Mouse (Mus musculus) right cerebral cortex, adult 18-20 months (tissue): ENCODE data around the gene Gm10309.

ENCODE experiments used
- DNase-seq: peaks from one replicate; pipeline ENCODE4 v3.0.0; 2022; ENCODE audit warnings: mixed read lengths

Gene Gm10309

DNA sequence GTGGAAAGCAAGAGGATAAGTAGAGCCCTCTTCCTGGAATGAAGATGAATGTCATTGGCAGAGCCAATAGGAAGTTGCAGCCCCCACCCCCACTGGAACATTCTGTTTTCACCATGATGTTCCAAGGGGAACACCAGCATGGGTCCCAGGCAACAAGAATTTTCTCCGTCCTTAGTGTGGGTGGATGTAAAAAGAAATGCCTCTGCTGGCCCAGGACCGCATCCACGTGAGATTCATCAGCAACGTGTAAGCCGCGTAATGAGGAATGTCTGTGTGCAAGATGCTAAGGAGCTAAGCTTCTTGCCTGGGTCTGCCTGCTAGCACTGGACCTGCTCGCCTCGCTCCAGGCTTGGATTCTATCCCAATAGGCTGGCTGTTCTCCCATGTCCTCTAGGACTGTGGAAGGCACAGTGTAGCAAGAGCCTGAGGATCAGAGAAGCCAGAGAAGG is at the start of gene Gm10309:
TSS of gene Gm10309 (minus strand) at position 50 of the 449 bp plus-strand sequence.
- DNase-seq: peak; percentile 45

DNA sequence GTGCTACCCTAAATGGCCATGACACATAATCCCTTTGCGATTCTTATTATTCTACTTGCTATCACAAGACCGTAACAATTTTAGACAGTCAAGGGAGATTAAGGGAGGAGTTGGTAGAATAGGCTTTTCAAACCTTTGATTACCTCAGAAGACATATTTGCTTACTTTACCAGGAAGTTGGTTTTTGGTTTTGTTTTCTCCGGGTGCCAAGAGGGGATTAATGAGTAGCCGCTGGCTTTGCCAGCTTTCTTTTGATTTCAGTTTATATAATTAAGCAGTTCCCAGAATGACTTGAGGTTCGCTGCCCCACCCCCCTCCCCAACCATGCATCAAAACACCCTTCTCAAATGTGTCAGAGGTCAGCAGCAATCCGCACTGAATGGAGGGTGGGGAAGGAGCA is 47.0 kb upstream of the Gm10309 start:
- DNase-seq: no peak

DNA sequence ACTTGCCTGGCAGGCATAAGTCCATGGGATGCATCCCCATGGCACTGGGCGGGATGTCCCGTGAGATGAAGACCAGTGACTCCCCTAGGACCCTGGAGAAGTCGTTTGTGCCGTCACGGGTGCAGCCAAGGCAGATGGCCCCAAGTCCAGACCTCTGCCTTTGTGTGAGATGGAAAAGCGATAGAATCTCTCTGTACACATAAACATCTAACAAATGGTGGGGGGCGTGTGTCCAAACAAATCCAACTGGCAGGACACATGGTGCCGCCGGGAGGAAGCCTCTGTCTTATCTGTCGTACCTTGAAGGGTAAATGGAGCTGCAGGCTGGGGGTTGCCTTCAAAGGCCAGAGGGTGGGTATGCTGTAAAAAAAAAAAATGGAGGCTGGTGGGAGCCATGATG is 46.5 kb upstream of the Gm10309 start:
- DNase-seq: no peak

DNA sequence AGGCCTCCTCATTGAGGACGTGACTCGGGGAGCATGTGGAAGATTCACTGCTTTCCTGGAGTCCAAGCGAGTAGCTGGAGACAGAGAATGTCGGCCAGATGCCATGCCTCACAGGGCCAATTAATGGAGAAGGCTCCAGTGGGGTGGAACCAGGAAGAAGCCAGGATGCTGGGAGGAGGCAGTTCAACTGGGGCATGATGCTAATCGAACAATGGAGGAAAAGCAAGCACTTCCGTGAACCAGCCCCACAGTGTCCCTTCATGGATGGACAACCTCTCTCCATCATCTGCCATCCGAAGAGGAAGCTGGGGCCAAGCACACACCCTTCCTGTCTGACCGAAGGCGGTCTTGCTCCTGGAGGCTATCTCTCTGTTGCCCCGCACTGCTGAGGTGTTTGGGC is 44.1 kb upstream of the Gm10309 start:
- no peak for DNase-seq

DNA sequence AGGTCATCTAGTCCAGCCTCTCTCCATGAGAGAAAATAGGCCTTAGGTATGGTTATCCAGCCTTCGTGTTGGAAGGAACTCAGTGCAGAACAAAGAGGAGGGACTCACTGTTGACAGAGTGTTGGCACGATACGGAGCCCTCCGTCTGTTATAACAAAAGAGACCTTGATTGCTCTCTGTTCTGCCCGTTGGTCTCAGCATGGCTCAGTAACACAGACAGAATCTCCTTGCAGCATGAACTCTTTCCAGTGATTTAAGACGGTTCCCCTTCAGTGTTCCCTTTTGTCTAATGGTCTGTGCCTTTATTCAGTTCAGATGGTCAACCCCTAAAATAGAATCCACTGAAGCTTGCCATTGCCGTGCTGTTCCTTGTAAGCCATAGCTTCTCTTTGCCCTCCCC is 41.5 kb upstream of the Gm10309 start:
- DNase-seq: no peak

- DNase-seq: no peak
These were observed 34.9 kb upstream of the Gm10309 start for GRCm38 (mm10) chr17:86539881-86540430.

- DNase-seq: peak; percentile 87
These were observed 31.0 kb upstream of the Gm10309 start for GRCm38 (mm10) chr17:86535827-86536656.

DNA sequence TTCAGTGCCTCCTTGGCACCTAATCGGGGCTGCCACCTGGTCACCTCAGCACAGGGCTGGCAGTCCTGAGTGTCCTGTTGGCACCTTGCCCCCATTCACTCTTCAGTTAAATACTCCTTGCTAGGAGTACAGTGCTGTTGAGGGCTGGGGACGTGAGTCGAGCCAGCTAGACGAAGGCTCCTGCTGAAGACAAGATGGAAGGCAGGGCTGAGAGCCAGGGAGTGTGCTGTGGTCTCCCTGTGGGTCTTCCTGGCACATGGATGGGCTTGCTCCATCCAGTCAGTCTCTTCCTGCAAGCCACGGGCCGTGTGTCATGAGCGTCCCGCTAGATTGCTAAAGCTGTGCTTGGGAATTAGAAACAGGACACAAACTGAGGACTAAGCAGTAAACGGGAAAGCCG is 30.1 kb upstream of the Gm10309 start:
- no peak for DNase-seq

DNA sequence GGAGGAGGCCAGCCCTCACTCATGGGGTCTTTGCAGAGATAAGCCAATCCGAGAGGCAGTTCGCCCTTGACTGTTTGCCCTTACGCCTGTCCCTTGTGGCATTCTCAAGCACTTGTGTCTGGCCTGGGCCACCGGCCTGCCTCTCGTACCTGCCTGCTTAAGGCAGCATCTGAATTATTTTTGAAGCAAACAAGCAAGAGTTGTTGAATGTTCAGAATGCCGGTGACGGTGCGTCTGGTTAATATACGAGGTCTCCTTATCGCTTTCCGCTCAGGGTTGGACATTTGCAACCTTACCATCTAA is 28.5 kb upstream of the Gm10309 start:
- no peak for DNase-seq

GRCm38 (mm10) chr17:86532783-86533548 is 27.9 kb upstream of the Gm10309 start:
- no peak for DNase-seq

DNA sequence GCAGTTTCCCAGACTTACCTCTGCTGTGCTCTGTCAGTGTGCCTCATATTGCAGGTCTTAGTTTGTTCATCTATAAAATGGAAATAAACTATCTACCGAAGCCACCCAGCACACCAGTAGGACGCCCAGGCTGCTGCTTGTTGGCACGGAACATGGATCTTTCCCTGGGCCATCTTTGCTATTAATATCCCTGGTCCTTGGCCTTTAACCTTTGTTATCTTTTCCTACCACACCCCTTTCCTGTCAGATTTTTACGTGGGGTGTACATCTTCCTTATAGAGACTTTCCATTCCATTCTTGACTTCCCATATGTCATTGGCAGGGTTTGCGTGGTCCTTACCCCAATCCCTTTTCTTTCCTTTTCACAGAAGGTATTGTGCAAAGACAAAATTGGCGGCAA is 26.2 kb upstream of the Gm10309 start:
- no peak for DNase-seq

GRCm38 (mm10) chr17:86529411-86529810 is 24.4 kb upstream of the Gm10309 start:
- no peak for DNase-seq

- no peak for DNase-seq
These were observed 24.0 kb upstream of the Gm10309 start for GRCm38 (mm10) chr17:86529003-86529402.

DNA sequence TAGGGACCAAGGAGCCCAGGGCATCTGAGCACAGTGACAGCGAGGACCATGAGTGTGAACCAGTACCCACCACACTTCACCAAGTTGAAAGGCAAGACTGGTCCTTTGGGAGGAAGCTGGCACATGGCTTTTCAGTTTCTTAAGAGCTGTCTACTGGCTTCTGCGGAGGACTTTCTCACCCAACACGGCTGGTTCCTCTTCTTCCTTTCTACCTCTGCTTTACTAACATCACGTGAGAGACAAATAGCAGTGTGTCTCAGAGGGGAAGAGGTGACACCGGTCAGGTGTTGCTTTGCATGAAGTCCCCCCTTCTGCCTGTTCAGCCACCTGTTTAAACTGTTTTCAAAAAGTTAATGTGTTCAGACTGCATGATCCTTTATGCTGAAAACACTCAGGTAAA is 22.3 kb upstream of the Gm10309 start:
- no peak for DNase-seq

GRCm38 (mm10) chr17:86526016-86526415 is 21.0 kb upstream of the Gm10309 start:
- no peak for DNase-seq

- no peak for DNase-seq
These were observed 20.0 kb upstream of the Gm10309 start for GRCm38 (mm10) chr17:86525075-86525474.

GRCm38 (mm10) chr17:86523843-86524242 is 18.8 kb upstream of the Gm10309 start:
- DNase-seq: no peak

DNA sequence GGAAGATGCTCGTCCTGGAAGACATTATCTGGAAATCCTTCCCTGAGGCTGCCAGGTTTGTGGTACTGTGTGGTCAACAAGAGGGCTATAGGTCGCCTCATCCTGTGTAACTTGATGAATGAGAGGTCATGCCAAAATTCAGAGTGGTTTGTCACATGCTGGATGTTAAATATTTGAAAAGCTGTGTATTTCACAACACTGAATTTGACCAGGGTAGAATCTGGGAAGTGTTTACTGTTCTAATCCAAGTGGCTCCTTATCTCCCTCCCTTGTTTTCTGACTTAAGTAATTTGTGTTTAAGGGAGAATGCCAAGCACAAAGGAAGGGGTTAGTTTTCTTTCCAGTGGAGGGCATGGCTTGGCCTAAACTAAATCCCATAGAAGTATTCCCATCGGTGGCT is 18.3 kb upstream of the Gm10309 start:
- DNase-seq: no peak

DNA sequence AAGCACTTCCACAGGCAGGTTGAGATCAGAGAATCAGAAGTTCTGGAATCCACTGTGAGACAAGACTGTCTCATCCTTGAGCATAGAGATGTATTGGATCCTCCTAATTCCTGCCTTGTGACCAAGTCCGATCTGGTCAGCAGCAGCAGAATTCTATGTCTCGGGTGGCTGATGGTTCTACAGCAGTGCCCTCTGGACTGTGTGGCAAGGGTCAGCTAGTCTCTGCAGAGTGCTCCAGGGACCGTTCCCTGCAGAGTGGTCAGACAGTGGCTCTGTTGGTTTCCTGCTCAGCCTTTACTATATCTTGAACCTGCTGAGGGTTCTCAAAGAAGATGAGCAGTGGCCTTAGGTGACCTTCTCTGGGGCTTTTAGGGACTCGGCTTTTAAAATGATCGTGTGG is 17.6 kb upstream of the Gm10309 start:
- no peak for DNase-seq

- no peak for DNase-seq
These were observed 16.2 kb upstream of the Gm10309 start for GRCm38 (mm10) chr17:86521252-86521651.

- no peak for DNase-seq
These were observed 13.6 kb upstream of the Gm10309 start for GRCm38 (mm10) chr17:86518604-86519003.

DNA sequence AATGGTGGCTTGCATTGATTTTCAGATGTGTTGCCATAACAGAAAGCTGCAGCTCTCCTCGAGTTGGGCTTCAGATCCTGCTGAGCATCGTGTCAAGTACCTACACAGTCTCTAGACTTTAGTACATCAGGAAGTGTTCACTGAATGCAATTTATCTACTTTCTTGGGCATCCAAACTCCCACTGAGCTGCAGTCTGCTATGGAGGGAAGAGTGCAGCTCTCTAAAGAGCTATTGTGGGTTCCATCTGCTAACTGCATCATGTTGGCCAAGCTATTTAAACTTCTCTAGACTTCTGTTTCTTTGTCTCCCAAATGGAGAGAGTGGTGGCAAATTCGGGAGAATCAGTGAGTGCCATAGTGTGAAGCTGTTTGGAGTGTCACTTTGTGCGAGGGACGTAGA is 11.6 kb upstream of the Gm10309 start:
- DNase-seq: no peak

GRCm38 (mm10) chr17:86514974-86515620 is 10.1 kb upstream of the Gm10309 start:
- DNase-seq: no peak

DNA sequence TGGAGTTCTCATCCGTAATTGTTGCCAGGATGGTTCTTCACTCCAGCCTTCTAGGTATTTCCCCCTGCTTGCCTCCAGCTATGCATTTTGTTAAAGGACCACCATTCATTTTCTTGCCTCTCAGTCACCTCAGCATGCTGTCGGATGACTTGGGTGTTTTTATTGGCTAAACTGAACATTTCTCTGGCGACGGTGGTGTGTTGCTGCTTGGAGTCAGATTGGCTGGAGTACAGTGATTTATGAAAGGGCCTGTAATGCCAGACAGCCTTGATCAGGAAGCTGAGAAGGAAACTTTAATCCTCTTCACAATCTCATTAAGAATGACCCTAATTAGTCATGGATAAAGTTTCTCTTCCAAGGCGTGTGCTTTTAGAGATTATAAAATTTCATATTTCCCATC is 4.8 kb upstream of the Gm10309 start:
- no peak for DNase-seq
